Mouse (Mus musculus) small intestine, adult 2 months (tissue): ENCODE results near the gene Coro7.

Experiments used
- CTCF ChIP-seq: fragments of 200-500 bp; IDR thresholded peaks from 2 replicates; pipeline ENCODE4 v1.5.1; 2012; ENCODE audit warnings: low read depth, mild to moderate bottlenecking, control low read depth, inconsistent platforms, low read length, moderate library complexity, mixed read lengths; ENCODE audit not compliant: insufficient replicate concordance, insufficient read length; ENCODE audit errors: extremely low read depth
- POLR2A ChIP-seq: fragments of 200-500 bp; IDR thresholded peaks from 2 replicates; pipeline ENCODE4 v1.6.1; 2012; ENCODE audit warnings: low read depth, mild to moderate bottlenecking, control low read depth, inconsistent platforms, low read length, moderate library complexity

DNA sequence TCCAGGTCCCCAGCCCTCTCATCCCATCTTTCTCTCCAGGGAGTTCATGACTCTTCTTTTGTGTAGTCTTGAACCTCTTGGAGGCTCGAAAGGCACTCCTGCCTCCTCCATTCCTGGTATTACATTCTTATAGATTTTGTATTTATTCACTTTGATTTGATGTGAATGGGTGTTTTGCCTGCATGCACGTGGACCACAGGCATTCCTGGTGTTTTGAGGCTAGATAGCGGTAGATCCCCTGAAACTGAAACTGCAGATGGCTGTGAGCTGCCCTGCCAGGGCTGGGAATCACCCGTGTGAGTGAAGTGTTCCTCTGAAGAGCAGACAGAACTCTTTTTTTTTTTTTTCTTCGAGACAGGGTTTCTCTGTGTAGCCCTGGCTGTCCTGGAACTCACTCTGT, 95.1 kb downstream of the Coro7 start:
- TF ChIP-seq CTCF (no peak), POLR2A (no peak)
